Mouse (Mus musculus) heart, postnatal 25 days (tissue): Measurements from ENCODE around the gene Ctsw. TPM values are rescaled to one million over a fixed set of nuclear protein-coding genes. Genes with fewer than 3 reads are reported as not detected.
A peak's percentile ranks its signal among the peaks of the same experiment; 100 is the strongest.

Source experiments
- DNase-seq: peaks from one replicate; pipeline ENCODE4 v3.0.0; 2022; ENCODE audit warnings: low spot score
- intact Hi-C: fragments of 180-260 bp; cut with DNase I; formaldehyde crosslinking; loops from one replicate; pipeline ENCODE4 v1.15.1; 2025
- total RNA-seq, 2 experiments: library from RNA; stranded (reverse); gene quantifications; 2 replicates each; pipeline ENCODE4 v1.2.3; 2021

The Ctsw gene
- total RNA-seq, 2 experiments from 2014 or later: 0.45 TPM; not detected in 1

GRCm38 (mm10) chr19:5445747-5446146 is 22.6 kb downstream of the Ctsw start:
- no peak for DNase-seq
- intact Hi-C loops: no loop called here

GRCm38 (mm10) chr19:5444954-5445353 is 23.4 kb downstream of the Ctsw start:
- no peak for DNase-seq
- intact Hi-C loops: no loop called here

GRCm38 (mm10) chr19:5444371-5444908 is 23.9 kb downstream of the Ctsw start:
- DNase-seq: no peak
- intact Hi-C loops: no loop called here

- intact Hi-C loops: loop anchor here (1.0 kb wide), 1 partner anchor 53 kb away; no protein-coding TSS in a partner anchor
- DNase-seq: no peak
Measured at GRCm38 (mm10) chr19:5433951-5434350, 34.4 kb downstream of the Ctsw start.

GRCm38 (mm10) chr19:5432992-5433852 is 35.1 kb downstream of the Ctsw start:
- intact Hi-C loops: loop anchor here (1.0 kb wide), 1 partner anchor 54 kb away; no protein-coding TSS in a partner anchor
- no peak for DNase-seq

GRCm38 (mm10) chr19:5431911-5432464 is 36.3 kb downstream of the Ctsw start:
- intact Hi-C loops: no loop called here
- no peak for DNase-seq

- no peak for DNase-seq
- intact Hi-C loops: no loop called here
Measured at GRCm38 (mm10) chr19:5430408-5430807, 37.9 kb downstream of the Ctsw start.

GRCm38 (mm10) chr19:5429806-5430205 is 38.5 kb downstream of the Ctsw start:
- intact Hi-C loops: loop anchor here (2.0 kb wide), 1 partner anchor 61 kb away; no protein-coding TSS in a partner anchor
- no peak for DNase-seq

GRCm38 (mm10) chr19:5429219-5429618 is 39.1 kb downstream of the Ctsw start:
- intact Hi-C loops: loop anchor here (2.0 kb wide), 1 partner anchor 60 kb away; no protein-coding TSS in a partner anchor

GRCm38 (mm10) chr19:5428083-5428482 is 40.2 kb downstream of the Ctsw start:
- intact Hi-C loops: loop anchor here (2.0 kb wide), 1 partner anchor 59 kb away; no protein-coding TSS in a partner anchor
- DNase-seq: no peak

More at GRCm38 (mm10) chr19:5429219-5429618, 39.1 kb downstream of the Ctsw start:
- no peak for DNase-seq

- no peak for DNase-seq
- intact Hi-C loops: no loop called here
Measured at GRCm38 (mm10) chr19:5426640-5427290, 41.5 kb downstream of the Ctsw start.

- intact Hi-C loops: loop anchor here (2.0 kb wide), 1 partner anchor 35 kb away; no protein-coding TSS in a partner anchor
- DNase-seq: no peak
Measured at GRCm38 (mm10) chr19:5425906-5426565, 42.3 kb downstream of the Ctsw start.

- intact Hi-C loops: loop anchor here (2.0 kb wide), 1 partner anchor 34 kb away; no protein-coding TSS in a partner anchor
- DNase-seq: peak; percentile 81
Measured at GRCm38 (mm10) chr19:5424782-5425741, 43.2 kb downstream of the Ctsw start, which contains the start of the genes Drap1 and AI837181. Gene Drap1 (minus strand): TSS chr19:5424979. Gene AI837181 (plus strand): TSS chr19:5425144.

GRCm38 (mm10) chr19:5424092-5424781 is 44.1 kb downstream of the Ctsw start:
- no peak for DNase-seq
- intact Hi-C loops: loop anchor here (2.0 kb wide), 1 partner anchor 33 kb away; no protein-coding TSS in a partner anchor

- intact Hi-C loops: no loop called here
- DNase-seq: no peak
Measured at GRCm38 (mm10) chr19:5423561-5423960, 44.7 kb downstream of the Ctsw start.

- no peak for DNase-seq
- intact Hi-C loops: no loop called here
Measured at GRCm38 (mm10) chr19:5422895-5423443, 45.3 kb downstream of the Ctsw start.

- intact Hi-C loops: no loop called here
- no peak for DNase-seq
Measured at GRCm38 (mm10) chr19:5422267-5422666, 46.0 kb downstream of the Ctsw start.
